Mouse (Mus musculus) myocyte (in vitro differentiated cells): Measurements from ENCODE around the gene Synm. TPM values are rescaled to one million over a fixed set of nuclear protein-coding genes. Genes with fewer than 3 reads are reported as not detected.
A peak's percentile ranks its signal among the peaks of the same experiment; 100 is the strongest.

Experiments used
- H3K27me3 ChIP-seq: one replicate; pipeline ENCODE4 v1.6.1; 2011; ENCODE audit not compliant: control insufficient read depth, insufficient read depth, insufficient read length
- H3K36me3 ChIP-seq: one replicate; pipeline ENCODE4 v1.6.1; 2011; ENCODE audit not compliant: control insufficient read depth, insufficient read depth
- H3K4me2 ChIP-seq: one replicate; pipeline ENCODE4 v1.6.1; 2011; ENCODE audit warnings: low read depth, control low read depth
- H3K4me3 ChIP-seq: one replicate; pipeline ENCODE4 v1.5.1; 2011; ENCODE audit warnings: mild to moderate bottlenecking, control low read depth, moderate library complexity
- H3K79me2 ChIP-seq: one replicate; pipeline ENCODE4 v1.6.1; 2011; ENCODE audit not compliant: control insufficient read depth, insufficient read depth
- H3ac ChIP-seq: one replicate; pipeline ENCODE4 v1.6.1; 2011; ENCODE audit not compliant: control insufficient read depth, insufficient read length
- CEBPB ChIP-seq: IDR thresholded peaks from 2 replicates; pipeline ENCODE4 v1.6.1; 2011; ENCODE audit warnings: mild to moderate bottlenecking, moderate library complexity; ENCODE audit not compliant: poor library complexity, insufficient read depth, severe bottlenecking
- E2F4 ChIP-seq: IDR thresholded peaks from one replicate; pipeline ENCODE4 v1.6.1; 2011; ENCODE audit warnings: mild to moderate bottlenecking, control low read depth, moderate library complexity; ENCODE audit not compliant: insufficient read depth
- MAX ChIP-seq: IDR thresholded peaks from one replicate; pipeline ENCODE4 v1.6.1; 2011; ENCODE audit warnings: low read depth, mild to moderate bottlenecking, control low read depth
- MYOD1 ChIP-seq, 3 experiments: IDR thresholded peaks; one replicate each; pipeline ENCODE4 v1.6.1; 2011; ENCODE audit warnings: control low read depth in 2 of 3, low read depth in 2 of 3, mild to moderate bottlenecking in 2 of 3, moderate library complexity in 1 of 3; ENCODE audit not compliant: insufficient read length in 2 of 3, control insufficient read depth in 1 of 3
- MYOG ChIP-seq, 3 experiments: IDR thresholded peaks; one replicate each; pipeline ENCODE4 v1.6.1; 2011; ENCODE audit warnings: control low read depth in 2 of 3, low read depth in 2 of 3, mild to moderate bottlenecking in 2 of 3; ENCODE audit not compliant: insufficient read length in 2 of 3, control insufficient read depth in 1 of 3, insufficient read depth in 1 of 3
- POLR2A ChIP-seq: IDR thresholded peaks from one replicate; pipeline ENCODE4 v1.6.1; 2011; ENCODE audit warnings: low read depth, mild to moderate bottlenecking, control low read depth, moderate library complexity; ENCODE audit not compliant: insufficient read length
- POLR2AphosphoS2 ChIP-seq: IDR thresholded peaks from one replicate; pipeline ENCODE4 v1.6.1; 2011; ENCODE audit warnings: low read depth, control low read depth; ENCODE audit not compliant: insufficient read length
- REST ChIP-seq: IDR thresholded peaks from one replicate; pipeline ENCODE4 v1.6.1; 2011; ENCODE audit warnings: mild to moderate bottlenecking, control low read depth, moderate library complexity; ENCODE audit not compliant: insufficient read depth, insufficient read length
- SRF ChIP-seq: IDR thresholded peaks from one replicate; pipeline ENCODE4 v1.6.1; 2011; ENCODE audit warnings: low read depth; ENCODE audit not compliant: control insufficient read depth, insufficient read length
- TCF12 ChIP-seq: IDR thresholded peaks from one replicate; pipeline ENCODE4 v1.6.1; 2011; ENCODE audit warnings: mild to moderate bottlenecking, control low read depth; ENCODE audit not compliant: poor library complexity, insufficient read depth, severe bottlenecking
- TCF3 ChIP-seq: IDR thresholded peaks from one replicate; pipeline ENCODE4 v1.6.1; 2011; ENCODE audit warnings: low read depth, control low read depth; ENCODE audit not compliant: insufficient read length
- USF1 ChIP-seq: IDR thresholded peaks from one replicate; pipeline ENCODE4 v1.6.1; 2011; ENCODE audit warnings: low read depth, mild to moderate bottlenecking, control low read depth, moderate library complexity
- polyA plus RNA-seq: library from polyadenylated mRNA; unstranded; fragments of >200 nt; fragmentation: generic; extraction: Trizol; gene quantifications from one replicate; pipeline ENCODE4 v1.2.1, GENCODE M21; 2012; ENCODE audit warnings: missing spikeins

Gene Synm
- polyA plus RNA-seq, 1 experiment = 0.46 TPM

GRCm38 (mm10) chr7:67787861-67788260 lies 28.3 kb upstream of the Synm start:
- H3K36me3 ChIP-seq = no peaks in the 10 kb centered on the region
- no peak overlapping the region for H3K4me2 ChIP-seq
- peaks cover 39% of the 10 kb centered on the region for H3K27me3 ChIP-seq
- no peak overlapping the region for H3K4me3 ChIP-seq
- H3ac ChIP-seq = no peak overlapping the region
- no peaks in the 10 kb centered on the region for H3K79me2 ChIP-seq
- TF ChIP-seq REST = no peak
- no peak for TF ChIP-seq SRF

- H3K4me2 ChIP-seq = peak overlapping the region; percentile 80
- peaks cover 49% of the 10 kb centered on the region for H3K27me3 ChIP-seq
- no peak for TF ChIP-seq SRF
- TF ChIP-seq MAX = no peak
- TF ChIP-seq REST = no peak
- TF ChIP-seq TCF12 = no peak
- TF ChIP-seq CEBPB = no peak
- H3ac ChIP-seq = no peak overlapping the region
- H3K36me3 ChIP-seq = no peaks in the 10 kb centered on the region
- no peak overlapping the region for H3K4me3 ChIP-seq
- H3K79me2 ChIP-seq = no peaks in the 10 kb centered on the region
These were observed 17.2 kb upstream of the Synm start for GRCm38 (mm10) chr7:67776636-67777305.

- Histone ChIP-seq H3K79me2 (no peaks in the 10 kb centered on the region), H3K27me3 (peaks cover 44% of the 10 kb centered on the region), H3K4me2 (no peak overlapping the region), H3K36me3 (no peaks in the 10 kb centered on the region), H3ac (no peak overlapping the region), H3K4me3 (no peak overlapping the region)
- TF ChIP-seq USF1 (no peak), POLR2A (no peak), MYOD1 (IDR thresholded peaks at IDR 0.05; ENCODE audit: control insufficient read depth in 1 of 3, insufficient read length in 2 of 3, low read depth in 2 of 3) (no peak), MAX (no peak), SRF (no peak), POLR2AphosphoS2 (no peak), CEBPB (no peak), TCF3 (no peak), TCF12 (no peak), REST (no peak), E2F4 (no peak), MYOG (IDR thresholded peaks at IDR 0.05; ENCODE audit: control insufficient read depth in 1 of 3, insufficient read depth in 1 of 3, insufficient read length in 2 of 3, low read depth in 2 of 3) (no peak)
These were observed 16.1 kb upstream of the Synm start for GRCm38 (mm10) chr7:67775623-67776022.

- H3K4me2 ChIP-seq = no peak overlapping the region
- no peaks in the 10 kb centered on the region for H3K79me2 ChIP-seq
- no peak overlapping the region for H3K4me3 ChIP-seq
- TF ChIP-seq SRF = no peak
- TF ChIP-seq TCF12 = no peak
- no peak for TF ChIP-seq POLR2A
- no peak for TF ChIP-seq E2F4
- TF ChIP-seq MYOD1 (IDR thresholded peaks at IDR 0.05; ENCODE audit: control insufficient read depth in 1 of 3, insufficient read length in 2 of 3, low read depth in 2 of 3) = no peak
- no peak for TF ChIP-seq MAX
- H3K36me3 ChIP-seq = no peaks in the 10 kb centered on the region
- H3K27me3 ChIP-seq = peaks cover 48% of the 10 kb centered on the region
- H3ac ChIP-seq = no peak overlapping the region
These were observed 12.7 kb upstream of the Synm start for GRCm38 (mm10) chr7:67772231-67772630.

GRCm38 (mm10) chr7:67769487-67769886 lies 9.9 kb upstream of the Synm start:
- Histone ChIP-seq H3K4me2 (no peak overlapping the region), H3K36me3 (no peaks in the 10 kb centered on the region), H3K79me2 (no peaks in the 10 kb centered on the region), H3K27me3 (peaks cover 59% of the 10 kb centered on the region), H3ac (no peak overlapping the region), H3K4me3 (no peak overlapping the region)
- TF ChIP-seq TCF3 (no peak), MYOG (IDR thresholded peaks at IDR 0.05; ENCODE audit: control insufficient read depth in 1 of 3, insufficient read depth in 1 of 3, insufficient read length in 2 of 3, low read depth in 2 of 3) (no peak), POLR2A (no peak), TCF12 (no peak), MAX (no peak), SRF (no peak), USF1 (no peak), MYOD1 (IDR thresholded peaks at IDR 0.05; ENCODE audit: control insufficient read depth in 1 of 3, insufficient read length in 2 of 3, low read depth in 2 of 3) (no peak), REST (no peak), POLR2AphosphoS2 (no peak), CEBPB (no peak), E2F4 (no peak)
